Mouse (Mus musculus): ENCODE results near the gene Mrrf. TPM values are rescaled to one million over a fixed set of nuclear protein-coding genes. Genes with fewer than 3 reads are reported as not detected.
"Not testable (repeated sequence)": the region's sequence is repeated elsewhere in the genome, so short reads cannot be mapped to it uniquely, and the experiment has no call there.

The Mrrf gene
- total and polyA plus RNA-seq, 2 experiments from 2014 or later, result 29.7 to 38.5 TPM

DNA sequence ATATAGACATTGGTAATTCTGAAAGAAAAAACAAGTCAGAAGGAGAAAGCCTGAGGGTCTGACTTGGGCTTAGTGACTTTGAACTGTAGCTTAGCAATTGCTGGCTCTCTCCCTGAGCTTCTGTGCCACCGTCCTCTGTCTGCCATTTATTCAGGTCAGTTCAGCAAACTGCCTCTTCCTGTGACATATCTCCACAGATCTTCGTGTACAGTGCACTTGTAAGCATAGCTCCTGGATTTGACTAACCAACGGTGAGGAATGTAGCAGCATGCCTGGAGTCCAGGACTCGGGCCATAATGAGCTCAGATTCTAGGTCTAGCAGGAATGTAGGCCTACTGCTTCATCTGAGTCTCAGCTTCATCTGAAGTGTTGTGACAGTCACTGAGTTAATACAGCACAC is 33.0 kb downstream of the Mrrf start:
- Histone ChIP-seq H3K9me3 (replicated peaks; ENCODE audit: control insufficient read depth, low read length) (no peaks in the 10 kb centered on the region), H3K27ac (ENCODE audit: low read depth) (no peak overlapping the region), H3K4me3 (ENCODE audit: low read depth, low read length) (no peak overlapping the region), H3K27me3 (ENCODE audit: control insufficient read depth, insufficient read depth, low read length) (no peaks in the 10 kb centered on the region), H3K4me2 (ENCODE audit: low read depth, low read length) (no peak overlapping the region), H3K9ac (replicated peaks; ENCODE audit: low read depth, low read length) (no peak overlapping the region), H3K36me3 (replicated peaks; ENCODE audit: control insufficient read depth, insufficient read depth, low read length) (peaks cover 6% of the 10 kb centered on the region; the same call in 1 of the 2 replicates), H3K4me1 (ENCODE audit: control insufficient read depth, insufficient read depth) (peaks cover 14% of the 10 kb centered on the region)
- WGBS, result 38% methylated on average over 4 of the region's 4 CpGs
- DNase-seq (ENCODE audit: low spot score) (no peak), ATAC-seq (ENCODE audit: insufficient read depth, low read depth) (no peak)
- TF ChIP-seq CTCF (IDR thresholded peaks at IDR 0.05; ENCODE audit: low read depth), result no peak
- no peak for TF ChIP-seq EP300 (IDR thresholded peaks at IDR 0.05; ENCODE audit: low read depth)

DNA sequence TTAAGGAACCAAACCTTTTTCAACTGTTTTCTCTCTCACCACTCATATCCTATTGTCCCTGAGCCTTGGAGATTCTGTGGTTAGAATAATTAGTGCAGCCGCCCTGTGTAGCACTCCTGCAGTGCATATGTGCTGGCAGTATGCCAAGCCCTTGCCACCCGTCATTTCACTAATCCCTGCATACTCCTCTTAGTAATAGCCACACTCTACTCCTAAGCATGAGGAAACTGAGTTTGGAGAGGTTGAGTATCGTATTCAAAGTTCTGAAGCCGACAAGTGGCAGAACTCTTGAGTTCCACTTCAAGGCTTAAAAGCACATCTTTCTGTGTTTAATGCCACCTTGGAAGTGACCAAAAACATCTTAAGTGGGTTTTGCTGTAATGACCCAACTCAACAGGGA is 35.9 kb downstream of the Mrrf start:
- no peak for DNase-seq (ENCODE audit: low spot score)
- 54% methylated on average over 4 of the region's 4 CpGs for WGBS
- no peak for TF ChIP-seq EP300 (IDR thresholded peaks at IDR 0.05; ENCODE audit: low read depth)
- no peak overlapping the region for H3K4me2 ChIP-seq (ENCODE audit: low read depth, low read length)
- H3K9ac ChIP-seq (replicated peaks; ENCODE audit: low read depth, low read length), result no peak overlapping the region
- no peak overlapping the region for H3K4me3 ChIP-seq (ENCODE audit: low read depth, low read length)
- H3K9me3 ChIP-seq (replicated peaks; ENCODE audit: control insufficient read depth, low read length), result no peaks in the 10 kb centered on the region
- H3K27ac ChIP-seq (ENCODE audit: low read depth), result 0 out of 2 replicates have a peak overlapping the region, but pooled peaks have one; percentile 18
- H3K36me3 ChIP-seq (replicated peaks; ENCODE audit: control insufficient read depth, insufficient read depth, low read length), result peaks cover 21% of the 10 kb centered on the region; the same call in 1 of the 2 replicates
- no peaks in the 10 kb centered on the region for H3K27me3 ChIP-seq (ENCODE audit: control insufficient read depth, insufficient read depth, low read length)
- ATAC-seq (ENCODE audit: insufficient read depth, low read depth), result no peak
- H3K4me1 ChIP-seq (ENCODE audit: control insufficient read depth, insufficient read depth), result peaks cover 23% of the 10 kb centered on the region

DNA sequence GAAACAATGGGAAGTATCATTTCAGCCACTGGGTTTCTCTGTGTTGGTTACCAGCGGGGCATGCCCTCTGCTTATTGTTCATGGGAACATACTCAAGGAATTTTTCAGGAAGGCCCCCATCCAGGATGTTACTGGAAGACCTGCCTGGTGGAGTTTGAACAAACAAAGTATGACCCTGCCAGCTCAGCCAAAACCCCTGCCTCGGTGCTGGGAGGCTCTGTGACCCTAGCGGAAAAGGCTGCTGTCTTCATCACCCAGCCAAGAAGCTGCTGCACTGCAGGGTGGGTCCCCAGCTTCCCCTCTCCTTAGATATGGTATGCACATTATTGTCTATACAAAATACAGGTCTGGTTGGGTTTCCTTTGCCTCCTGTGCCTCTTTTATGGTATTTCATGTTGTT is 36.4 kb downstream of the Mrrf start:
- H3K27me3 ChIP-seq (ENCODE audit: control insufficient read depth, insufficient read depth, low read length), result no peaks in the 10 kb centered on the region
- no peak for ATAC-seq (ENCODE audit: insufficient read depth, low read depth)
- H3K4me1 ChIP-seq (ENCODE audit: control insufficient read depth, insufficient read depth), result peaks cover 23% of the 10 kb centered on the region
- H3K4me2 ChIP-seq (ENCODE audit: low read depth, low read length), result no peak overlapping the region
- no peak overlapping the region for H3K4me3 ChIP-seq (ENCODE audit: low read depth, low read length)
- H3K9me3 ChIP-seq (replicated peaks; ENCODE audit: control insufficient read depth, low read length), result no peaks in the 10 kb centered on the region
- H3K27ac ChIP-seq (ENCODE audit: low read depth), result no peak overlapping the region
- DNase-seq (ENCODE audit: low spot score), result no peak
- TF ChIP-seq EP300 (IDR thresholded peaks at IDR 0.05; ENCODE audit: low read depth), result no peak
- no peak for TF ChIP-seq CTCF (IDR thresholded peaks at IDR 0.05; ENCODE audit: low read depth)
- H3K36me3 ChIP-seq (replicated peaks; ENCODE audit: control insufficient read depth, insufficient read depth, low read length), result peaks cover 25% of the 10 kb centered on the region; the same call in 1 of the 2 replicates
- 73% methylated on average over 3 of the region's 3 CpGs for WGBS
- H3K9ac ChIP-seq (replicated peaks; ENCODE audit: low read depth, low read length), result no peak overlapping the region

DNA sequence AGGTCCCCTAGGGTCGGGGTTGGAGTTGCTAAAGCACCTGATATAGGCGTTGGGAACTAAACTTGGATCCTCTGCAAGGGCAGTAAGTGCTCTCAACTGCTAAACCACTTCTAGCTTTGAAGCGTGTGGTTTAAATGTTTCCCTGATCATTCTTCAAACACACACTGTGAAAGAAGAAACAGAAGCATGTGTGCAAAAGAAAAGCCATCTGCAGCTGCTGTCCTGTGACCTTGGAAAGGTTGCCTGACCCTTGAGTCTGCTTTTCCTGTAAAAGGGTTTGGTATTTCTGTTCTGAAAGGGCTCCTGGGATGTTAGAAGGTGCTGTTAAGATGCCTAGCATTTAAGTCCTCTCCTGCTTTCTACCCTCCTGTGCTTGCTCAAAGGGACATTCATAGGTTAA is 43.3 kb downstream of the Mrrf start:
- 45% methylated on average over 3 of the region's 3 CpGs for WGBS

DNA sequence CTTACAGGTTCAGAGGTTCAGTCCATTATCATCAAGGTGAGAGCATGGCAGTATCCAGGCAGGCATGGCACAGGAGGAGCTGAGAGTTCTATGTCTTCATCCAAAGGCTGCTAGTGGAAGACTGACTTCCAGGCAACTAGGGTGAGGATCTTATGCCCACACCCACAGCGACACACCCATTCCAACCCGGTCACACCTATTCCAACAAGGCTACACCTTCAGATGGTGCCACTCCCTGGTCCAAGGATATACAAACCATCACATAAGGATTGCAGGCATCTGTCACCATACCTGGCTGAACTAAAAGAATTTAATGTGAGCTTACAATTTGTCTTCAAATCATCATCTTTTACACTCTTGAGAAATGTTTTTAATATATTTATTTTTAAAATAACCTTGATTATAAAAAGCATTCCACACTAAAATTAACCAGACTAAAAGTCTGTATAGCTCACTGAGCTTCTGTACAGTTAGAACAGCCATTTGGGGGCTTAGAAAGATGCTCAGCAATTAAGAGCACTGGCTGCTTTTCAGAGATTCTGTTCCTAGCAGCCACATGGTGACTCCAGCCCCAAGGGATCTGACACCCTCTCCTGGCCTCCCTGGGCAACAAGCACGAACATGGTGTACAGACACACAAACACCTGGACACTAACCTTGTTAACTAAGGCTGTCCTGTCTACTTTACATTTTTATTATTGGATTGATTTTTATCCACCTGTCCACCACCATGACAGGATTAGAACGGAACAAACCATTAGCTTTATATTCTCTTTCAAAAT is 45.6 kb downstream of the Mrrf start:
- WGBS, result 90% methylated on average over 4 of the region's 4 CpGs
- ATAC-seq (ENCODE audit: insufficient read depth, low read depth); H3K4me3 ChIP-seq (ENCODE audit: low read depth, low read length); DNase-seq (ENCODE audit: low spot score); H3K9ac ChIP-seq (replicated peaks; ENCODE audit: low read depth, low read length); H3K27me3 ChIP-seq (ENCODE audit: control insufficient read depth, insufficient read depth, low read length); H3K4me2 ChIP-seq (ENCODE audit: low read depth, low read length); H3K9me3 ChIP-seq (replicated peaks; ENCODE audit: control insufficient read depth, low read length); H3K27ac ChIP-seq (ENCODE audit: low read depth): not testable (repeated sequence)
- H3K4me1 ChIP-seq (ENCODE audit: control insufficient read depth, insufficient read depth), result peaks cover 25% of the 10 kb centered on the region
- H3K36me3 ChIP-seq (replicated peaks; ENCODE audit: control insufficient read depth, insufficient read depth, low read length), result peaks cover 30% of the 10 kb centered on the region

More for the DNA sequence above, 43.3 kb downstream of the Mrrf start:
- Histone ChIP-seq H3K4me3 (ENCODE audit: low read depth, low read length) (no peak overlapping the region), H3K4me2 (ENCODE audit: low read depth, low read length) (no peak overlapping the region), H3K36me3 (replicated peaks; ENCODE audit: control insufficient read depth, insufficient read depth, low read length) (peaks cover 42% of the 10 kb centered on the region), H3K27me3 (ENCODE audit: control insufficient read depth, insufficient read depth, low read length) (no peaks in the 10 kb centered on the region), H3K9me3 (replicated peaks; ENCODE audit: control insufficient read depth, low read length) (no peaks in the 10 kb centered on the region), H3K4me1 (ENCODE audit: control insufficient read depth, insufficient read depth) (peaks cover 31% of the 10 kb centered on the region), H3K27ac (ENCODE audit: low read depth) (peak overlapping the region; percentile 61), H3K9ac (replicated peaks; ENCODE audit: low read depth, low read length) (no peak overlapping the region)
- DNase-seq (ENCODE audit: low spot score) (no peak), ATAC-seq (ENCODE audit: insufficient read depth, low read depth) (no peak)
- TF ChIP-seq EP300 (IDR thresholded peaks at IDR 0.05; ENCODE audit: low read depth), result no peak
- TF ChIP-seq CTCF (IDR thresholded peaks at IDR 0.05; ENCODE audit: low read depth), result no peak

DNA sequence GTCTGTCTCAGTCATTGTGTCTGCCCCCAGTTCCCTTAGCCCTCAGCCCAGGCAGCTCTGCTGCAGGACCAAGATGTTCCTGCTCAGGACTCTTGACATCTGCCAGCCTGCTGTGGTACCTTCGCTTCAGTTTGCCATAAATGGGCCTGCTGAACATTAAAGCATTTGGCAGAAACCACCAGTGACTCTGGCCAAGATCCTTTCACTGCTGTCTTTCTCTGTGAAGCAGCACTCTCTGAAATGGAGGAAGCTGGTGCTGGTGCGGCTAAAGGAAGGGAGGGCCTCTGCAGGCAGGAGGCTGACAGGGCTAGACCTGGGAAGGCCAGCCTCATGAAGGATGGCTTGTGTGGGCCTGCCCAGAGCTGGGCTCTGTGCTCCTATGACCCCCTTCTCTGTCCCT is 47.1 kb downstream of the Mrrf start:
- Histone ChIP-seq H3K4me3 (ENCODE audit: low read depth, low read length) (no peak overlapping the region), H3K36me3 (replicated peaks; ENCODE audit: control insufficient read depth, insufficient read depth, low read length) (peaks cover 17% of the 10 kb centered on the region), H3K4me1 (ENCODE audit: control insufficient read depth, insufficient read depth) (peaks cover 21% of the 10 kb centered on the region), H3K27ac (ENCODE audit: low read depth) (peak overlapping the region; percentile 89), H3K4me2 (ENCODE audit: low read depth, low read length) (no peak overlapping the region), H3K9ac (replicated peaks; ENCODE audit: low read depth, low read length) (no peak overlapping the region; the same call in 1 of the 2 replicates), H3K9me3 (replicated peaks; ENCODE audit: control insufficient read depth, low read length) (no peaks in the 10 kb centered on the region), H3K27me3 (ENCODE audit: control insufficient read depth, insufficient read depth, low read length) (no peaks in the 10 kb centered on the region)
- 36% methylated on average over 2 of the region's 2 CpGs for WGBS
- DNase-seq (ENCODE audit: low spot score) (peak; percentile 73), ATAC-seq (ENCODE audit: insufficient read depth, low read depth) (peak; percentile 80)
- no peak for TF ChIP-seq CTCF (IDR thresholded peaks at IDR 0.05; ENCODE audit: low read depth)
- no peak for TF ChIP-seq EP300 (IDR thresholded peaks at IDR 0.05; ENCODE audit: low read depth)
